Mouse (Mus musculus): ENCODE measurements around the gene Psme3.

DNA sequence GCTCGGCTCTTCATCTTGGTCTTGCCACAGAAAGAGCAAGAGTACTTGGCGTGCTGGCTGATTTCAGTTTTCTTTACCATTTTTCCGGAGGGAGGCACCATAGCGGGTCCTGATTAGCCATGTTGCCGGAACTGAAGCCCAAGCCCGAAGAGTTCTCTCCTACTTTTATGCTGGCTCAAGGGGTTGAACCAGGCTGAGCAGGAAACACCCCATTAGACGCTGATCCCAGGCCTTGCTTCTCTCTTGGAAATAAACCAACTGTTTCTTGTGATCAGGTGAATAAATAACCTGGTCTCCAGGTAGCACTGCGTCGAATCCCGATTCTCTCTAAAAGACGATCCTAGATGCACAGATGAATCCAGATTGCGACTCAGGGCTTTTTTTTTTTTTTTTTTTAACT is 37.4 kb downstream of the Psme3 start:
- no peak for TF ChIP-seq CTCF (IDR thresholded peaks at IDR 0.05)
- no peak for TF ChIP-seq EP300 (IDR thresholded peaks at IDR 0.05)

Measured in lung, postnatal 0 days (tissue).